Mouse (Mus musculus): ENCODE results near the gene Slc46a2.

DNA sequence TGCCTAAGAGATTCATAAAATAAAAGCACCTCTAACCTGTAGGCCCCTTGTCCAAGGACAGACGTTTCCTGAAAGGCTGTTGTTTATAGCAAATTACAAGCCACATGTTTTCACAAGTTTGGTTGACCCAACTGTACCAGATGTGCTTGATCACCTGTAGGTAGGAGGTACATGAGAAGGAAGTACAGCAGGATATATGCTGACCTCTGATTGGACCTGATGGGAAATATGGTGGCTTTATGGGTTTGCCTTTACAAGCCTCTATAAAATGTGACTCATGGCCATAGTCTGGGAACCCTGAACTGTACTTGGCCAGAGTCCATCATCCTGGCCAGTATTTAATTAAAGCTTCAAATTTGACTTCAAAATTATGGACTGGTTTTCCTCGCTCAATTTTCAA, 22.7 kb upstream of the Slc46a2 start:
- no peak for TF ChIP-seq CTCF (conservative IDR thresholded peaks at IDR 0.05; ENCODE audit: low read length)
- TF ChIP-seq NANOG (IDR thresholded peaks at IDR 0.05; ENCODE audit: borderline replicate concordance, low read length), result no peak
